Comparison of ENCODE assay signal across 10 mouse cellular contexts in the genomic region with DNA sequence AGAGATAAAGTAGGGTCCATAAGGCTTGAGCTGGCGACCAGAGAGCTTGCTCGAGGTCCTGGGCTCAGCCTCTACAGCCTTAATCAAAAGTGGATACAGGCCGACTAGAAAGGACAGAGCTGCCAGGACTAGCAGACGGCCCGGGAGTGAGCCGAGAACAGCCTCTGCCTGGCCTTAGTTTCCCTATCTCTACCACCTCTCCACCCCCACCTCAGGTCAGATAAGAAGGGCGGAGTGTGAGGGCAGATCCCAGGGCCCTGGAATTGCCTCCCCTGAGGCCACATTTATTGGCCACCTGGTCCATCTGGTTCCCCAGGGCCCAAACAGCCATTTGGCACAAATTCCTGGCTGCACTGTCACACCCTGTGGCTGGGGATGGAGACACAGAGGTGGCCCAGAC. TPM values are rescaled to one million over a fixed set of nuclear protein-coding genes. Genes with fewer than 3 reads are reported as not detected.
DNase-seq lines count a peak whose midpoint lies in the region; ATAC-seq and TF ChIP-seq lines count a peak whose summit lies in the region.
"Had no signal": no experiment of that assay in that cellular context is flagged by ENCODE, and none has a peak within 500 bp of the region (broad histone marks: within the 10 kb centered on the region; RNA-seq: fewer than 3 reads in every experiment).

No protein-coding gene starts in this region.

- TF ChIP-seq EP300 in heart, adult 2 months (IDR thresholded peaks at IDR 0.05; ENCODE audit: insufficient read depth, low read depth, low read length) = no peak
- peak in 1 of 2 experiments; percentile 71 for TF ChIP-seq EP300 in MEL (IDR thresholded peaks at IDR 0.05; ENCODE audit: low read depth in 1 of 2, low read length in 2 of 2)

- intact Hi-C loops in heart, adult 2 months (cut with DNase I) = no loop called here

- TF ChIP-seq CTCF in heart, adult 2 months (IDR thresholded peaks at IDR 0.05) = no peak
- no peak for TF ChIP-seq CTCF in MEL (IDR thresholded peaks at IDR 0.05 in 2 of 3, conservative IDR thresholded peaks at IDR 0.05 in 1 of 3; ENCODE audit: control insufficient read depth in 1 of 3, insufficient read depth in 1 of 3, low read depth in 2 of 3, low read length in 3 of 3, poor library complexity in 1 of 3, severe bottlenecking in 1 of 3)

- 38% methylated on average over 7 of the region's 7 CpGs for WGBS in heart, adult 2 months
- 18% methylated on average over 7 of the region's 7 CpGs for WGBS in liver, embryonic 16.5 days (ENCODE audit: insufficient replicate concordance)
- 86% methylated on average over 7 of the region's 7 CpGs for WGBS in forebrain, embryonic 16.5 days

- no peak overlapping the region for H3K9ac ChIP-seq in heart, adult 2 months (ENCODE audit: low read depth, low read length)
- H3K9ac ChIP-seq in MEL (ENCODE audit: control insufficient read depth, low read depth, low read length, poor library complexity, severe bottlenecking) = peak overlapping the region; percentile 55
- peak overlapping the region; percentile 60 for H3K9ac ChIP-seq in liver, embryonic 16.5 days (ENCODE audit: low read depth, low read length)
- H3K9ac ChIP-seq in forebrain, embryonic 16.5 days (replicated peaks; ENCODE audit: low read depth, low read length) = no peak overlapping the region
- H3K9ac ChIP-seq: forebrain, embryonic 12.5 days had no signal

- H3K27ac ChIP-seq in heart, adult 2 months = peak overlapping the region; percentile 36; the same call in 1 of the 2 replicates
- peak overlapping the region; percentile 95 for H3K27ac ChIP-seq in MEL (ENCODE audit: control insufficient read depth, low read depth, low read length)
- H3K27ac ChIP-seq in liver, embryonic 16.5 days (ENCODE audit: low read length) = peak overlapping the region; percentile 83
- no peak overlapping the region for H3K27ac ChIP-seq in forebrain, embryonic 16.5 days (ENCODE audit: low read length)
- H3K27ac ChIP-seq: forebrain, embryonic 12.5 days had no signal

- TF ChIP-seq POLR2A in heart, adult 2 months (IDR thresholded peaks at IDR 0.05; ENCODE audit: insufficient read depth, low read depth, low read length) = no peak
- peak in 1 of 2 experiments; percentile 41; a peak in 2 of 4 replicates for TF ChIP-seq POLR2A in MEL (IDR thresholded peaks at IDR 0.05; ENCODE audit: control insufficient read depth in 1 of 2, insufficient read depth in 1 of 2, low read depth in 1 of 2, low read length in 2 of 2, poor library complexity in 1 of 2)

- no peaks in the 10 kb centered on the region for H3K9me3 ChIP-seq in MEL (replicated peaks; ENCODE audit: insufficient read depth, low read length)
- H3K9me3 ChIP-seq in liver, embryonic 16.5 days (replicated peaks; ENCODE audit: control insufficient read depth, low read length) = no peaks in the 10 kb centered on the region
- H3K9me3 ChIP-seq in forebrain, embryonic 16.5 days (ENCODE audit: control insufficient read depth, low read length) = no peaks in the 10 kb centered on the region
- H3K9me3 ChIP-seq: forebrain, embryonic 12.5 days had no signal

- no peak overlapping the region for H3K4me3 ChIP-seq in heart, adult 2 months
- H3K4me3 ChIP-seq in MEL (ENCODE audit: control insufficient read depth in 1 of 2, insufficient read depth in 1 of 2, low read depth in 2 of 2, low read length in 2 of 2) = peak overlapping the region; percentile 27 to 37
- H3K4me3 ChIP-seq in liver, embryonic 16.5 days (ENCODE audit: low read depth, low read length) = peak overlapping the region; percentile 30
- H3K4me3 ChIP-seq in forebrain, embryonic 16.5 days (replicated peaks; ENCODE audit: low read length) = no peak overlapping the region
- H3K4me3 ChIP-seq: forebrain, embryonic 12.5 days had no signal

- H3K79me2 ChIP-seq in heart, adult 2 months (replicated peaks; ENCODE audit: control insufficient read depth, insufficient read depth, low read length) = peaks cover 8% of the 10 kb centered on the region
- H3K79me2 ChIP-seq in MEL (ENCODE audit: control insufficient read depth, insufficient read depth, low read length, poor library complexity) = peaks cover 36% of the 10 kb centered on the region

- DNase-seq in heart, adult 2 months = peak in 1 of 2 experiments; percentile 42
- DNase-seq in heart, postnatal 4 days = no peak
- peak; percentile 65 for DNase-seq in MEL (ENCODE audit: low read depth, low spot score)
- DNase-seq in ovary, postnatal 14 days (ENCODE audit: low spot score) = no peak
- no peak for DNase-seq in urinary bladder, adult 18-20 months (ENCODE audit: low spot score in 2 of 2)

- peak; percentile 68 for ATAC-seq in erythroblast, adult 5-6 weeks (replicated peaks; ENCODE audit: low FRiP score, poor library complexity, severe bottlenecking)
- ATAC-seq in liver, embryonic 16.5 days (ENCODE audit: low read depth) = peak; percentile 83
- ATAC-seq in forebrain, embryonic 16.5 days = no peak

- H3K4me1 ChIP-seq in heart, adult 2 months (ENCODE audit: control insufficient read depth, insufficient read depth, low read length) = peaks cover 27% of the 10 kb centered on the region
- peaks cover 9 to 40% of the 10 kb centered on the region in 2 experiments for H3K4me1 ChIP-seq in MEL (ENCODE audit: control insufficient read depth in 1 of 2, insufficient read depth in 2 of 2, low read length in 2 of 2)
- H3K4me1 ChIP-seq in liver, embryonic 16.5 days (ENCODE audit: control insufficient read depth, low read depth, low read length) = peaks cover 58% of the 10 kb centered on the region
- H3K4me1 ChIP-seq in forebrain, embryonic 16.5 days (replicated peaks; ENCODE audit: control insufficient read depth, insufficient read depth, low read length) = peaks cover 13% of the 10 kb centered on the region

- H3K27me3 ChIP-seq in heart, adult 2 months (ENCODE audit: control insufficient read depth, insufficient read depth, low read length) = no peaks in the 10 kb centered on the region
- H3K27me3 ChIP-seq in MEL (ENCODE audit: control insufficient read depth in 1 of 2, insufficient read depth in 2 of 2, low read length in 2 of 2) = no peaks in the 10 kb centered on the region
- no peaks in the 10 kb centered on the region for H3K27me3 ChIP-seq in liver, embryonic 16.5 days (ENCODE audit: control insufficient read depth, insufficient read depth, low read depth, low read length)
- no peaks in the 10 kb centered on the region for H3K27me3 ChIP-seq in forebrain, embryonic 16.5 days (replicated peaks; ENCODE audit: control insufficient read depth, insufficient read depth, low read length)
- H3K27me3 ChIP-seq: forebrain, embryonic 12.5 days had no signal

- H3K36me3 ChIP-seq in heart, adult 2 months (ENCODE audit: control insufficient read depth, insufficient read depth, low read length) = peaks cover 5% of the 10 kb centered on the region; the same call in 1 of the 2 replicates
- peaks cover 0 to 29% of the 10 kb centered on the region in 2 experiments; a peak in 3 of 4 replicates for H3K36me3 ChIP-seq in MEL (ENCODE audit: control insufficient read depth in 1 of 2, insufficient read depth in 2 of 2, low read length in 2 of 2)
- H3K36me3 ChIP-seq in liver, embryonic 16.5 days (ENCODE audit: control insufficient read depth, insufficient read depth) = peaks cover 35% of the 10 kb centered on the region
- H3K36me3 ChIP-seq in forebrain, embryonic 16.5 days (ENCODE audit: control insufficient read depth, insufficient read depth) = peaks cover 14% of the 10 kb centered on the region

- peak overlapping the region; percentile 73 for H3K4me2 ChIP-seq in liver, embryonic 16.5 days (ENCODE audit: low read depth, low read length)
- H3K4me2 ChIP-seq in forebrain, embryonic 16.5 days (ENCODE audit: low read length) = no peak overlapping the region
- H3K4me2 ChIP-seq: forebrain, embryonic 12.5 days had no signal

- TF ChIP-seq RAD21 in MEL (IDR thresholded peaks at IDR 0.05; ENCODE audit: low read depth, low read length) = no peak

RNA-seq across cellular contexts. Expression of a gene that starts 6.5 kb away (rescaled TPM):
- total RNA-seq in heart, adult 2 months (2021) = 10 to 100 TPM; 25.1 to 30.8 TPM
- polyA plus RNA-seq in heart, adult 2 months (2012; rRNA removed) = 43.3 and 51.5 TPM in 2 replicates
- total RNA-seq in heart, postnatal 4 days (2021) = 100 to 1,000 TPM; 117 to 119 TPM
- total RNA-seq in MEL (2012; rRNA removed) = 121 and 130 TPM in 2 replicates
- polyA plus RNA-seq in MEL (2012; ENCODE audit: insufficient read depth in 1 of 2, insufficient read length in 2 of 2, low read depth in 1 of 2, low replicate concordance in 2 of 2, missing spikeins in 1 of 2) = 100 to 1,000 TPM in 1 of 2 experiments, not detected in 1; 185 TPM
- 34.6 and 35.9 TPM in 2 replicates for total RNA-seq in erythroblast, adult 5-6 weeks (2015; ENCODE audit: low replicate concordance)
- total RNA-seq in erythroblast, adult 5-6 weeks (2017; ENCODE audit: low replicate concordance) = 32.5 and 56.6 TPM in 2 replicates
- 32.8 and 33.0 TPM in 2 replicates for polyA plus RNA-seq in liver, embryonic 16.5 days (2015; fragmentation: Nextera tagmentation; extraction: Ambion mirVana)
- 38.0 and 40.3 TPM in 2 replicates for polyA plus RNA-seq in forebrain, embryonic 16.5 days (2015; fragmentation: Nextera tagmentation; extraction: Ambion mirVana)

RNA-seq across cellular contexts. Expression of a gene that starts 14.7 kb away (rescaled TPM):
- total RNA-seq in heart, adult 2 months (2021) = under 1 TPM in 1 of 2 experiments, not detected in 1; 0.21 TPM
- polyA plus RNA-seq in heart, adult 2 months (2012; rRNA removed) = 0.09 and 0.33 TPM in 2 replicates
- under 1 TPM in 1 of 2 experiments, not detected in 1; 0.26 TPM for total RNA-seq in heart, postnatal 4 days (2021)
- total RNA-seq in MEL (2012; rRNA removed) = not detected in 2 replicates
- polyA plus RNA-seq in MEL (2012; ENCODE audit: insufficient read depth in 1 of 2, insufficient read length in 2 of 2, low read depth in 1 of 2, low replicate concordance in 2 of 2, missing spikeins in 1 of 2) = not detected
- total RNA-seq in erythroblast, adult 5-6 weeks (2015; ENCODE audit: low replicate concordance) = not detected in 2 replicates
- not detected in 2 replicates for total RNA-seq in erythroblast, adult 5-6 weeks (2017; ENCODE audit: low replicate concordance)
- 0.11 TPM in 1 of 2 replicates, not detected in the other for polyA plus RNA-seq in liver, embryonic 16.5 days (2015; fragmentation: Nextera tagmentation; extraction: Ambion mirVana)
- 0.39 and 0.61 TPM in 2 replicates for polyA plus RNA-seq in forebrain, embryonic 16.5 days (2015; fragmentation: Nextera tagmentation; extraction: Ambion mirVana)
- total RNA-seq: neutrophil, adult 5-6 weeks had no signal

RNA-seq across cellular contexts. Expression of a gene that starts 17.3 kb away (rescaled TPM):
- total RNA-seq in heart, adult 2 months (2021) = 100 to 1,000 TPM; 114 to 136 TPM
- polyA plus RNA-seq in heart, adult 2 months (2012; rRNA removed) = 273 and 340 TPM in 2 replicates
- total RNA-seq in heart, postnatal 4 days (2021) = 10 to 100 TPM; 30.2 to 32.3 TPM
- 0.27 and 0.52 TPM in 2 replicates for total RNA-seq in MEL (2012; rRNA removed)
- polyA plus RNA-seq in MEL (2012; ENCODE audit: insufficient read depth in 1 of 2, insufficient read length in 2 of 2, low read depth in 1 of 2, low replicate concordance in 2 of 2, missing spikeins in 1 of 2) = 1 to 10 TPM in 1 of 2 experiments, not detected in 1; 1.4 TPM
- not detected in 2 replicates for total RNA-seq in erythroblast, adult 5-6 weeks (2015; ENCODE audit: low replicate concordance)
- not detected in 2 replicates for total RNA-seq in erythroblast, adult 5-6 weeks (2017; ENCODE audit: low replicate concordance)
- 2.9 and 4.1 TPM in 2 replicates for polyA plus RNA-seq in liver, embryonic 16.5 days (2015; fragmentation: Nextera tagmentation; extraction: Ambion mirVana)
- polyA plus RNA-seq in forebrain, embryonic 16.5 days (2015; fragmentation: Nextera tagmentation; extraction: Ambion mirVana) = 127 and 128 TPM in 2 replicates
- total RNA-seq: neutrophil, adult 5-6 weeks had no signal

RNA-seq across cellular contexts. Expression of a gene that starts 37.0 kb away (rescaled TPM):
- total RNA-seq in heart, adult 2 months (2021) = 10 to 100 TPM; 59.9 to 66.0 TPM
- 64.6 and 91.3 TPM in 2 replicates for polyA plus RNA-seq in heart, adult 2 months (2012; rRNA removed)
- total RNA-seq in heart, postnatal 4 days (2021) = 10 to 100 TPM; 54.7 to 60.0 TPM
- total RNA-seq in MEL (2012; rRNA removed) = 16.3 and 18.5 TPM in 2 replicates
- 10 to 100 TPM; 37.2 to 85.4 TPM for polyA plus RNA-seq in MEL (2012; ENCODE audit: insufficient read depth in 1 of 2, insufficient read length in 2 of 2, low read depth in 1 of 2, low replicate concordance in 2 of 2, missing spikeins in 1 of 2)
- 6.5 and 7.7 TPM in 2 replicates for total RNA-seq in erythroblast, adult 5-6 weeks (2015; ENCODE audit: low replicate concordance)
- 2.1 and 5.6 TPM in 2 replicates for total RNA-seq in erythroblast, adult 5-6 weeks (2017; ENCODE audit: low replicate concordance)
- 13.2 and 14.3 TPM in 2 replicates for polyA plus RNA-seq in liver, embryonic 16.5 days (2015; fragmentation: Nextera tagmentation; extraction: Ambion mirVana)
- polyA plus RNA-seq in forebrain, embryonic 16.5 days (2015; fragmentation: Nextera tagmentation; extraction: Ambion mirVana) = 43.5 and 43.8 TPM in 2 replicates

RNA-seq across cellular contexts. Expression of a gene that starts 44.7 kb away (rescaled TPM):
- 1 to 10 TPM in 1 of 2 experiments, under 1 TPM in 1; 0.89 to 1.1 TPM for total RNA-seq in heart, adult 2 months (2021)
- polyA plus RNA-seq in heart, adult 2 months (2012; rRNA removed) = 0.94 and 1.1 TPM in 2 replicates
- under 1 TPM; 0.52 to 0.86 TPM for total RNA-seq in heart, postnatal 4 days (2021)
- 0.04 and 0.10 TPM in 2 replicates for total RNA-seq in MEL (2012; rRNA removed)
- polyA plus RNA-seq in MEL (2012; ENCODE audit: insufficient read depth in 1 of 2, insufficient read length in 2 of 2, low read depth in 1 of 2, low replicate concordance in 2 of 2, missing spikeins in 1 of 2) = under 1 TPM in 1 of 2 experiments, not detected in 1; 0.49 TPM
- 2.9 and 3.1 TPM in 2 replicates for total RNA-seq in erythroblast, adult 5-6 weeks (2015; ENCODE audit: low replicate concordance)
- 2.2 and 3.8 TPM in 2 replicates for total RNA-seq in erythroblast, adult 5-6 weeks (2017; ENCODE audit: low replicate concordance)
- not detected in 2 replicates for polyA plus RNA-seq in liver, embryonic 16.5 days (2015; fragmentation: Nextera tagmentation; extraction: Ambion mirVana)
- polyA plus RNA-seq in forebrain, embryonic 16.5 days (2015; fragmentation: Nextera tagmentation; extraction: Ambion mirVana) = 0.05 and 0.10 TPM in 2 replicates
- polyA plus RNA-seq: forebrain, embryonic 12.5 days had no signal

Comparison
In these comparisons a context has a peak if more than half of its experiments do, and no peak if none do; other contexts are left out.
1. H3K4me3 ChIP-seq: peak in MEL (2 of 2) and liver, embryonic 16.5 days (single experiment); none in heart, adult 2 months (single experiment) and forebrain, embryonic 16.5 days (single experiment).
2. H3K9ac ChIP-seq: peak in MEL (single experiment) and liver, embryonic 16.5 days (single experiment); none in heart, adult 2 months (single experiment) and forebrain, embryonic 16.5 days (single experiment).
3. RNA of a gene that starts 17.3 kb away (total RNA-seq): 114 to 136 TPM in heart, adult 2 months and 30.2 to 32.3 TPM in heart, postnatal 4 days; 0.27 to 0.52 TPM in MEL and not detected in erythroblast, adult 5-6 weeks; every median in the first group is over 10 times any median in the second.